ENCODE assay signal across 19 mouse cellular contexts in the genomic region with DNA sequence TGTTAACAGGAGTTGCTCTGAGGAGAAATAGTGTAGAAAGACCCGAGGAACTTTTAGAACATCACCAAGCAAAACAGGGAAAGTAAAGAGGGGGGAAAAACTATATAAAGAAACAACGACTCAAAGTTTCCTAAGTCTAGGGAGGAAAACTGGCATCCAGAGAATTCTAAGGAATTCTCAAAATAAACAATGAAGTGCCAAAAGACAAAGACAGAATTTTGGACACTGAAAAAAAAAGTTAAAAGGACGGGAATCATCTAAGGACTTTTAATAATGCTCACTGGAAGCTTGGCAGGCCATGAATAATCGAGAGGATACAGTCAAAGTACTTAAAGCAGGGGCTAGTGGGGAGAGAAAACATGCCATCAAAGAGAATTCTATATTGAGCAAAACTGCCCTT.
DNase-seq lines count a peak whose midpoint lies in the region; ATAC-seq and TF ChIP-seq lines count a peak whose summit lies in the region.
"Had no signal": no experiment of that assay in that cellular context is flagged by ENCODE, and none has a peak within 500 bp of the region (broad histone marks: within the 10 kb centered on the region; RNA-seq: fewer than 3 reads in every experiment).

No protein-coding gene starts in this region.

- H3K27ac ChIP-seq in lung, embryonic 14.5 days (ENCODE audit: low read depth), result no peak overlapping the region
- H3K27ac ChIP-seq in lung, postnatal 0 days (ENCODE audit: low read length), result no peak overlapping the region

- no peak for ATAC-seq in lung, embryonic 14.5 days (ENCODE audit: insufficient read depth)
- peak; percentile 38 for ATAC-seq in lung, postnatal 0 days
- ATAC-seq: activated CD4-positive, CD25-positive, alpha-beta regulatory T cell, adult 4 months; CD4-positive, CD25-positive, alpha-beta regulatory T cell, adult 4 months; Patski had no signal

- H3K4me3 ChIP-seq in lung, embryonic 14.5 days (ENCODE audit: low read depth, low read length), result no peak overlapping the region
- H3K4me3 ChIP-seq in lung, postnatal 0 days (ENCODE audit: low read depth, low read length), result no peak overlapping the region

- no peaks in the 10 kb centered on the region for H3K27me3 ChIP-seq in lung, embryonic 14.5 days (ENCODE audit: insufficient read depth, low read length)
- H3K27me3 ChIP-seq in lung, postnatal 0 days (replicated peaks; ENCODE audit: insufficient read depth, low read length), result no peaks in the 10 kb centered on the region
- H3K27me3 ChIP-seq: CH12.LX had no signal

- no peak for TF ChIP-seq CTCF in lung, embryonic 14.5 days (IDR thresholded peaks at IDR 0.05; ENCODE audit: low read depth)
- TF ChIP-seq CTCF in lung, postnatal 0 days (IDR thresholded peaks at IDR 0.05), result no peak

- no peak overlapping the region for H3K9ac ChIP-seq in lung, embryonic 14.5 days
- no peak overlapping the region for H3K9ac ChIP-seq in lung, postnatal 0 days (replicated peaks; ENCODE audit: low read depth)

- H3K4me1 ChIP-seq in lung, embryonic 14.5 days (ENCODE audit: insufficient read depth), result no peaks in the 10 kb centered on the region
- no peaks in the 10 kb centered on the region for H3K4me1 ChIP-seq in lung, postnatal 0 days (ENCODE audit: insufficient read depth, low read depth, low read length)

- no peak overlapping the region for H3K4me2 ChIP-seq in lung, embryonic 14.5 days
- no peak overlapping the region for H3K4me2 ChIP-seq in lung, postnatal 0 days (replicated peaks; ENCODE audit: low read depth, low read length)

- peak; percentile 48 for DNase-seq in lung, embryonic 14.5 days
- no peak for DNase-seq in lung, postnatal 14 days
- peak; percentile 70 for DNase-seq in lung, postnatal 0 days (ENCODE audit: low spot score)
- no peak for DNase-seq in lung, postnatal 36 days
- DNase-seq: adrenal gland, adult 2 months; adrenal gland, adult 8-10 months; adrenal gland, postnatal 10 days; adrenal gland, postnatal 14 days; adrenal gland, postnatal 25 days; adrenal gland, postnatal 36 days; B cell, adult 2 months; cerebellum, adult 11 months; cerebellum, adult 11-12 months; cerebellum, adult 18-20 months had no signal

- WGBS in lung, embryonic 14.5 days, result 17% methylated on average over 4 of the region's 4 CpGs
- 16% methylated on average over 4 of the region's 4 CpGs for WGBS in lung, postnatal 0 days

- no peaks in the 10 kb centered on the region for H3K36me3 ChIP-seq in lung, embryonic 14.5 days (ENCODE audit: insufficient read depth)
- no peaks in the 10 kb centered on the region for H3K36me3 ChIP-seq in lung, postnatal 0 days (ENCODE audit: insufficient read depth, low read length)
- H3K36me3 ChIP-seq: G1E had no signal

- no peaks in the 10 kb centered on the region for H3K9me3 ChIP-seq in lung, embryonic 14.5 days (ENCODE audit: low read depth, low read length)
- no peaks in the 10 kb centered on the region for H3K9me3 ChIP-seq in lung, postnatal 0 days (ENCODE audit: low read length)
- H3K9me3 ChIP-seq: G1E had no signal

- peak; percentile 51; the same call in 1 of the 2 replicates for TF ChIP-seq EP300 in lung, postnatal 0 days (IDR thresholded peaks at IDR 0.05)

Comparison
In these comparisons a context has a peak if more than half of its experiments do, and no peak if none do; other contexts are left out.
1. DNase-seq: peak in lung, embryonic 14.5 days (single experiment) and lung, postnatal 0 days (single experiment); none in lung, postnatal 14 days (single experiment) and lung, postnatal 36 days (single experiment).